26 mouse cellular contexts compared by ENCODE assay signal in the genomic region with DNA sequence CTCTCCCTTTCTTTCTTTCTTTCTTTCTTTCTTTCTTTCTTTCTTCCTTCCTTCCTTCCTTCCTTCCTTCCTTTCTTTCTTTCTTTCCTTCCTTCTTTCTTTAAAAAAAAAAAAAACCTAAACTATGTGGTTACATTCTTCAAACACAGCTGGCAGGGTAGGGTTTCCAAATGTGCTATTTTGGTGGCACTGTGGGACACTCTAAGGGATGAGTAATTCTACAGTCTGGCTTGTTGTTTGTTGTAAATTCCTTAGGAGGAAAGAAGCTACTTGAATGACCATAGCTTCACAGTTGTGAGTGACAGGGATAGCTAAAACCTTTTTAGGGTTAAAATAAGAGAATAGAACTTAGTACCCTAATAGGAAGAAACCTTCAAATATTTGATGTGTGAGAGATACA.
"Had no signal": no experiment of that assay in that cellular context is flagged by ENCODE, and none has a peak within 500 bp of the region (broad histone marks: within the 10 kb centered on the region; RNA-seq: fewer than 3 reads in every experiment).

No protein-coding gene starts in this region.

- H3K36me3 ChIP-seq: heart, embryonic 13.5 days; heart, embryonic 15.5 days; hindbrain, embryonic 13.5 days; hindbrain, embryonic 15.5 days; kidney, embryonic 15.5 days; limb, embryonic 13.5 days; limb, embryonic 15.5 days; liver, embryonic 12.5 days had no signal

- H3K4me2 ChIP-seq: heart, embryonic 11.5 days; heart, embryonic 13.5 days; heart, embryonic 15.5 days; hindbrain, embryonic 13.5 days; hindbrain, embryonic 15.5 days; kidney, embryonic 15.5 days; limb, embryonic 13.5 days; limb, embryonic 15.5 days; liver, embryonic 12.5 days had no signal

- DNase-seq: gastrocnemius, adult 2 months; gastrocnemius, postnatal 10 days; gastrocnemius, postnatal 25 days; heart, adult 11 months; heart, adult 2 months; heart, postnatal 14 days; heart, postnatal 36 days; kidney, adult 11 months; kidney, adult 2 months; kidney, adult 9 months; kidney, postnatal 14 days; kidney, postnatal 36 days; layer of hippocampus, adult 9-11 months; layer of hippocampus, postnatal 36 days; left cerebral cortex, postnatal 4 days had no signal

- H3K27me3 ChIP-seq: heart, embryonic 13.5 days; heart, embryonic 15.5 days; hindbrain, embryonic 13.5 days; hindbrain, embryonic 15.5 days; kidney, embryonic 15.5 days; limb, embryonic 13.5 days; limb, embryonic 15.5 days; liver, embryonic 12.5 days had no signal

- H3K4me3 ChIP-seq: gastrocnemius, adult 2 months; heart, adult 2 months; heart, embryonic 13.5 days; heart, embryonic 15.5 days; hindbrain, embryonic 13.5 days; hindbrain, embryonic 15.5 days; kidney, embryonic 15.5 days; limb, embryonic 13.5 days; limb, embryonic 15.5 days; liver, embryonic 12.5 days had no signal

- ATAC-seq: hindbrain, postnatal 0 days; intestine, embryonic 16.5 days; liver, embryonic 12.5 days had no signal
